12 mouse cellular contexts compared by ENCODE assay signal in genomic region chr11:35283767-35284166, GRCm38 (mm10).
DNase-seq lines count a peak whose midpoint lies in the region; ATAC-seq lines count a peak whose summit lies in the region.
"Had no signal": no experiment of that assay in that cellular context is flagged by ENCODE, and none has a peak within 500 bp of the region (broad histone marks: within the 10 kb centered on the region; RNA-seq: fewer than 3 reads in every experiment).

No protein-coding gene starts in this region.

- no peak overlapping the region for H3K27ac ChIP-seq in neural tube, embryonic 15.5 days (replicated peaks)
- H3K27ac ChIP-seq: liver, embryonic 13.5 days had no signal

- 29% methylated on average over 3 of the region's 3 CpGs for WGBS in neural tube, embryonic 15.5 days

- intact Hi-C loops in gastrocnemius, postnatal 14 days (cut with DNase I; ENCODE audit: low total_unique reads) = no loop called here

- H3K4me2 ChIP-seq in neural tube, embryonic 15.5 days = no peak overlapping the region
- H3K4me2 ChIP-seq: liver, embryonic 13.5 days had no signal

- H3K9ac ChIP-seq in neural tube, embryonic 15.5 days (replicated peaks) = no peak overlapping the region
- H3K9ac ChIP-seq: liver, embryonic 13.5 days had no signal

- peaks cover 39% of the 10 kb centered on the region for H3K4me1 ChIP-seq in neural tube, embryonic 15.5 days
- H3K4me1 ChIP-seq: liver, embryonic 13.5 days had no signal

- H3K36me3 ChIP-seq in neural tube, embryonic 15.5 days = no peaks in the 10 kb centered on the region
- H3K36me3 ChIP-seq: embryonic facial prominence, embryonic 13.5 days; liver, embryonic 13.5 days had no signal

- H3K27me3 ChIP-seq in neural tube, embryonic 15.5 days (replicated peaks) = peaks cover 30% of the 10 kb centered on the region
- H3K27me3 ChIP-seq: embryonic facial prominence, embryonic 13.5 days; liver, embryonic 13.5 days had no signal

- ATAC-seq in neural tube, embryonic 15.5 days (ENCODE audit: low FRiP score) = no peak
- ATAC-seq: inflammation-experienced regulatory T-cells, adult 6 months had no signal

- peak; percentile 60 for DNase-seq in gastrocnemius, adult 18-20 months (ENCODE audit: low spot score)
- no peak for DNase-seq in gastrocnemius, postnatal 14 days
- peak; percentile 38 to 48 for DNase-seq in right cerebral cortex, postnatal 10 days (ENCODE audit: low spot score in 2 of 2)
- DNase-seq in right cerebral cortex, adult 18-20 months = no peak
- peak; percentile 27 for DNase-seq in heart, postnatal 4 days
- DNase-seq in spleen, postnatal 10 days (ENCODE audit: low spot score in 2 of 2) = no peak
- no peak for DNase-seq in c-Kit-positive CD71-positive TER-119-positive erythroid progenitor cells, embryonic 14.5 days (ENCODE audit: low spot score)
- DNase-seq: liver, embryonic 13.5 days; thymus, adult 18-20 months had no signal

- no peaks in the 10 kb centered on the region for H3K9me3 ChIP-seq in neural tube, embryonic 15.5 days (replicated peaks)
- H3K9me3 ChIP-seq: embryonic facial prominence, embryonic 13.5 days; liver, embryonic 13.5 days had no signal

- H3K4me3 ChIP-seq in neural tube, embryonic 15.5 days (replicated peaks) = no peak overlapping the region
- H3K4me3 ChIP-seq: embryonic facial prominence, embryonic 13.5 days; liver, embryonic 13.5 days had no signal

Comparison
In these comparisons a context has a peak if more than half of its experiments do, and no peak if none do; other contexts are left out.
1. DNase-seq: peak in gastrocnemius, adult 18-20 months (single experiment), right cerebral cortex, postnatal 10 days (2 of 2) and heart, postnatal 4 days (single experiment); none in gastrocnemius, postnatal 14 days (single experiment), right cerebral cortex, adult 18-20 months (single experiment), spleen, postnatal 10 days (0 of 2) and c-Kit-positive CD71-positive TER-119-positive erythroid progenitor cells, embryonic 14.5 days (single experiment).